8 mouse cellular contexts compared by ENCODE assay signal in genomic region chr4:118437829-118438253, GRCm38 (mm10). TPM values are rescaled to one million over a fixed set of nuclear protein-coding genes. Genes with fewer than 3 reads are reported as not detected.
A peak's percentile ranks its signal among the peaks of the same experiment; 100 is the strongest.
DNase-seq lines count a peak whose midpoint lies in the region; ATAC-seq and TF ChIP-seq lines count a peak whose summit lies in the region.

No protein-coding gene starts in this region.

- TF ChIP-seq CTCF in forebrain, postnatal 0 days (IDR thresholded peaks at IDR 0.05; ENCODE audit: low read depth) = no peak

- WGBS in forebrain, postnatal 0 days = 8% methylated on average over 12 of the region's 12 CpGs
- 5% methylated on average over 12 of the region's 12 CpGs for WGBS in intestine, embryonic 16.5 days
- WGBS in stomach, embryonic 16.5 days = 5% methylated on average over 12 of the region's 12 CpGs

- DNase-seq in B cell, adult 2 months = peak; percentile 27 to 33
- DNase-seq in R1 (ENCODE audit: low read depth, low spot score) = peak; percentile 98
- peak; percentile 65 for DNase-seq in forebrain, postnatal 0 days
- no peak for DNase-seq in frontal cortex, postnatal 14 days (ENCODE audit: low spot score in 2 of 2)
- no peak for DNase-seq in left cerebral cortex, postnatal 14 days (ENCODE audit: low spot score in 2 of 2)

- H3K4me2 ChIP-seq in forebrain, postnatal 0 days (ENCODE audit: low read depth) = peak overlapping the region; percentile 87
- peak overlapping the region; percentile 97 for H3K4me2 ChIP-seq in intestine, embryonic 16.5 days (ENCODE audit: low read depth, low read length)
- H3K4me2 ChIP-seq in stomach, embryonic 16.5 days (ENCODE audit: low read depth, low read length) = peak overlapping the region; percentile 90

- H3K36me3 ChIP-seq in forebrain, postnatal 0 days (ENCODE audit: insufficient read depth) = no peaks in the 10 kb centered on the region
- H3K36me3 ChIP-seq in intestine, embryonic 16.5 days (ENCODE audit: control insufficient read depth, insufficient read depth, low read length) = 0 out of 2 replicates have a peak, but pooled peaks cover 7% of the 10 kb centered on the region
- H3K36me3 ChIP-seq in stomach, embryonic 16.5 days (ENCODE audit: control insufficient read depth, insufficient read depth, low read length) = peaks cover 4% of the 10 kb centered on the region; the same call in 1 of the 2 replicates

- peak; percentile 3; the same call in 1 of the 2 replicates for ATAC-seq in forebrain, postnatal 0 days
- no peak for ATAC-seq in intestine, embryonic 16.5 days
- ATAC-seq in megakaryocyte progenitor cell, adult 5-6 weeks (replicated peaks; ENCODE audit: poor library complexity) = peak; percentile 33
- ATAC-seq in stomach, embryonic 16.5 days (ENCODE audit: insufficient read depth, low FRiP score) = no peak

- H3K9ac ChIP-seq in forebrain, postnatal 0 days = peak overlapping the region; percentile 63
- peak overlapping the region; percentile 88 for H3K9ac ChIP-seq in intestine, embryonic 16.5 days (ENCODE audit: low read depth, low read length)
- H3K9ac ChIP-seq in stomach, embryonic 16.5 days (ENCODE audit: low read length) = peak overlapping the region; percentile 66

- H3K9me3 ChIP-seq in forebrain, postnatal 0 days (ENCODE audit: low read length) = no peaks in the 10 kb centered on the region
- no peaks in the 10 kb centered on the region for H3K9me3 ChIP-seq in intestine, embryonic 16.5 days (ENCODE audit: control insufficient read depth, low read length)
- no peaks in the 10 kb centered on the region for H3K9me3 ChIP-seq in stomach, embryonic 16.5 days (replicated peaks; ENCODE audit: control insufficient read depth, low read length)

- peak overlapping the region; percentile 49 for H3K4me3 ChIP-seq in forebrain, postnatal 0 days (ENCODE audit: low read depth, low read length)
- peak overlapping the region; percentile 74 for H3K4me3 ChIP-seq in intestine, embryonic 16.5 days (ENCODE audit: low read length)
- H3K4me3 ChIP-seq in stomach, embryonic 16.5 days (replicated peaks; ENCODE audit: low read length) = peak overlapping the region; percentile 64

- H3K27me3 ChIP-seq in forebrain, postnatal 0 days (ENCODE audit: insufficient read depth, low read length) = no peaks in the 10 kb centered on the region
- H3K27me3 ChIP-seq in intestine, embryonic 16.5 days (replicated peaks; ENCODE audit: control insufficient read depth, insufficient read depth, low read length) = no peaks in the 10 kb centered on the region
- no peaks in the 10 kb centered on the region for H3K27me3 ChIP-seq in stomach, embryonic 16.5 days (ENCODE audit: control insufficient read depth, insufficient read depth, low read length)

- peak overlapping the region; percentile 88 for H3K27ac ChIP-seq in forebrain, postnatal 0 days (ENCODE audit: low read depth, low read length)
- H3K27ac ChIP-seq in intestine, embryonic 16.5 days (ENCODE audit: low read length) = peak overlapping the region; percentile 89
- peak overlapping the region; percentile 90 for H3K27ac ChIP-seq in stomach, embryonic 16.5 days (ENCODE audit: low read length)

- intact Hi-C loops in left cerebral cortex, postnatal 14 days (cut with DNase I) = no loop called here

- H3K4me1 ChIP-seq in forebrain, postnatal 0 days (ENCODE audit: insufficient read depth) = peaks cover 5% of the 10 kb centered on the region
- peaks cover 26% of the 10 kb centered on the region for H3K4me1 ChIP-seq in intestine, embryonic 16.5 days (ENCODE audit: control insufficient read depth, insufficient read depth, low read length)
- peaks cover 33% of the 10 kb centered on the region for H3K4me1 ChIP-seq in stomach, embryonic 16.5 days (ENCODE audit: control insufficient read depth, insufficient read depth, low read length)

RNA-seq across cellular contexts. Expression of gene Cdc20, which starts 0.7 kb away (rescaled TPM):
- total RNA-seq in forebrain, postnatal 0 days (2014; rRNA removed) = 17.6 and 21.6 TPM in 2 replicates
- 24.1 and 27.1 TPM in 2 replicates for polyA plus RNA-seq in forebrain, postnatal 0 days (2015; fragmentation: Nextera tagmentation; extraction: Ambion mirVana)
- 201 and 226 TPM in 2 replicates for polyA plus RNA-seq in intestine, embryonic 16.5 days (2015; fragmentation: Nextera tagmentation; extraction: Ambion mirVana)
- 42.5 and 50.4 TPM in 2 replicates for total RNA-seq in megakaryocyte progenitor cell, adult 5-6 weeks (2015)
- total RNA-seq in megakaryocyte progenitor cell, adult 5-6 weeks (2017) = 87.4 and 89.5 TPM in 2 replicates
- 192 TPM in 2 replicates for polyA plus RNA-seq in stomach, embryonic 16.5 days (2015; fragmentation: Nextera tagmentation; extraction: Ambion mirVana)
- total RNA-seq in left cerebral cortex, postnatal 14 days (2021) = 1 to 10 TPM; 2.4 to 3.0 TPM

RNA-seq across cellular contexts. Expression of gene Elovl1, which starts 9.9 kb away (rescaled TPM):
- total RNA-seq in forebrain, postnatal 0 days (2014; rRNA removed) = 10.2 and 13.9 TPM in 2 replicates
- 22.2 and 22.3 TPM in 2 replicates for polyA plus RNA-seq in forebrain, postnatal 0 days (2015; fragmentation: Nextera tagmentation; extraction: Ambion mirVana)
- polyA plus RNA-seq in intestine, embryonic 16.5 days (2015; fragmentation: Nextera tagmentation; extraction: Ambion mirVana) = 253 and 273 TPM in 2 replicates
- total RNA-seq in megakaryocyte progenitor cell, adult 5-6 weeks (2015) = 73.6 and 93.7 TPM in 2 replicates
- total RNA-seq in megakaryocyte progenitor cell, adult 5-6 weeks (2017) = 58.7 and 64.1 TPM in 2 replicates
- polyA plus RNA-seq in stomach, embryonic 16.5 days (2015; fragmentation: Nextera tagmentation; extraction: Ambion mirVana) = 171 and 204 TPM in 2 replicates
- total RNA-seq in left cerebral cortex, postnatal 14 days (2021) = 10 to 100 TPM; 21.4 to 22.4 TPM

RNA-seq across cellular contexts. Expression of gene Mpl, which starts 19.5 kb away (rescaled TPM):
- not detected in 2 replicates for total RNA-seq in forebrain, postnatal 0 days (2014; rRNA removed)
- polyA plus RNA-seq in forebrain, postnatal 0 days (2015; fragmentation: Nextera tagmentation; extraction: Ambion mirVana) = 0.10 TPM in 1 of 2 replicates, not detected in the other
- 0.11 and 0.32 TPM in 2 replicates for polyA plus RNA-seq in intestine, embryonic 16.5 days (2015; fragmentation: Nextera tagmentation; extraction: Ambion mirVana)
- total RNA-seq in megakaryocyte progenitor cell, adult 5-6 weeks (2015) = 1.1 and 9.0 TPM in 2 replicates
- 0.12 and 0.95 TPM in 2 replicates for total RNA-seq in megakaryocyte progenitor cell, adult 5-6 weeks (2017)
- 0.48 and 0.50 TPM in 2 replicates for polyA plus RNA-seq in stomach, embryonic 16.5 days (2015; fragmentation: Nextera tagmentation; extraction: Ambion mirVana)
- under 1 TPM; 0.51 to 0.55 TPM for total RNA-seq in left cerebral cortex, postnatal 14 days (2021)

RNA-seq across cellular contexts. Expression of gene Med8, which starts 28.7 kb away (rescaled TPM):
- 79.6 and 82.9 TPM in 2 replicates for total RNA-seq in forebrain, postnatal 0 days (2014; rRNA removed)
- polyA plus RNA-seq in forebrain, postnatal 0 days (2015; fragmentation: Nextera tagmentation; extraction: Ambion mirVana) = 86.6 and 96.2 TPM in 2 replicates
- 96.6 and 107 TPM in 2 replicates for polyA plus RNA-seq in intestine, embryonic 16.5 days (2015; fragmentation: Nextera tagmentation; extraction: Ambion mirVana)
- total RNA-seq in megakaryocyte progenitor cell, adult 5-6 weeks (2015) = 66.5 and 94.1 TPM in 2 replicates
- total RNA-seq in megakaryocyte progenitor cell, adult 5-6 weeks (2017) = 90.5 and 104 TPM in 2 replicates
- polyA plus RNA-seq in stomach, embryonic 16.5 days (2015; fragmentation: Nextera tagmentation; extraction: Ambion mirVana) = 91.0 and 92.0 TPM in 2 replicates
- 10 to 100 TPM; 63.9 to 70.0 TPM for total RNA-seq in left cerebral cortex, postnatal 14 days (2021)

RNA-seq across cellular contexts. Expression of gene Szt2, which starts 28.8 kb away (rescaled TPM):
- 13.5 and 21.1 TPM in 2 replicates for total RNA-seq in forebrain, postnatal 0 days (2014; rRNA removed)
- 1.6 and 3.4 TPM in 2 replicates for polyA plus RNA-seq in forebrain, postnatal 0 days (2015; fragmentation: Nextera tagmentation; extraction: Ambion mirVana)
- 4.5 and 4.7 TPM in 2 replicates for polyA plus RNA-seq in intestine, embryonic 16.5 days (2015; fragmentation: Nextera tagmentation; extraction: Ambion mirVana)
- total RNA-seq in megakaryocyte progenitor cell, adult 5-6 weeks (2015) = 12.0 and 13.7 TPM in 2 replicates
- total RNA-seq in megakaryocyte progenitor cell, adult 5-6 weeks (2017) = 4.0 and 5.3 TPM in 2 replicates
- polyA plus RNA-seq in stomach, embryonic 16.5 days (2015; fragmentation: Nextera tagmentation; extraction: Ambion mirVana) = 6.7 and 6.8 TPM in 2 replicates
- total RNA-seq in left cerebral cortex, postnatal 14 days (2021) = 10 to 100 TPM; 36.3 to 38.6 TPM

Comparison
In these comparisons a context has a peak if more than half of its experiments do, and no peak if none do; other contexts are left out.
1. DNase-seq: peak in B cell, adult 2 months (2 of 2), R1 (single experiment) and forebrain, postnatal 0 days (single experiment); none in frontal cortex, postnatal 14 days (0 of 2) and left cerebral cortex, postnatal 14 days (0 of 2).
2. ATAC-seq: peak in forebrain, postnatal 0 days (single experiment) and megakaryocyte progenitor cell, adult 5-6 weeks (single experiment); none in intestine, embryonic 16.5 days (single experiment) and stomach, embryonic 16.5 days (single experiment).
3. Peak in every context shown above with its lines, with median percentiles within 50 percentile points of each other: H3K27ac ChIP-seq, H3K4me2 ChIP-seq, H3K4me3 ChIP-seq and H3K9ac ChIP-seq.